Mouse (Mus musculus) kidney, embryonic 16.5 days (tissue): ENCODE measurements around the gene Spag4. TPM values are rescaled to one million over a fixed set of nuclear protein-coding genes. Genes with fewer than 3 reads are reported as not detected.

Experiments used
- ATAC-seq: fragments of 200-750 bp; cut with Nextera tagmentation; 2 replicates; pipeline ENCODE4 v1.8.0; 2017; ENCODE audit warnings: moderate TSS enrichment; ENCODE audit not compliant: low FRiP score, low TSS enrichment
- H3K27ac ChIP-seq: fragments of 300-500 bp; sonication (generic); 2 replicates; pipeline ENCODE4 v1.5.1; 2014; ENCODE audit warnings: low read length
- H3K27me3 ChIP-seq: fragments of 300-500 bp; sonication (generic); 2 replicates; pipeline ENCODE4 v1.6.1; 2014; ENCODE audit warnings: low read length, control low read depth, mixed read lengths; ENCODE audit not compliant: insufficient read depth
- H3K36me3 ChIP-seq: fragments of 300-500 bp; sonication (generic); 2 replicates; pipeline ENCODE4 v1.6.1; 2014; ENCODE audit warnings: low read length, control low read depth, mixed read lengths; ENCODE audit not compliant: insufficient read depth
- H3K4me1 ChIP-seq: fragments of 300-500 bp; sonication (generic); 2 replicates; pipeline ENCODE4 v1.6.1; 2014; ENCODE audit warnings: low read length, control low read depth, mixed read lengths; ENCODE audit not compliant: insufficient read depth
- H3K4me2 ChIP-seq: fragments of 300-500 bp; sonication (generic); replicated peaks from 2 replicates; pipeline ENCODE4 v1.6.1; 2014; ENCODE audit warnings: low read depth, low read length
- H3K4me3 ChIP-seq: fragments of 300-500 bp; sonication (generic); 2 replicates; pipeline ENCODE4 v1.5.1; 2014; ENCODE audit warnings: mild to moderate bottlenecking, low read length
- H3K9ac ChIP-seq: fragments of 300-500 bp; sonication (generic); replicated peaks from 2 replicates; pipeline ENCODE4 v1.6.1; 2014; ENCODE audit warnings: low read length
- H3K9me3 ChIP-seq: fragments of 300-500 bp; sonication (generic); 2 replicates; pipeline ENCODE4 v1.6.1; 2016; ENCODE audit warnings: low read length, control low read depth
- WGBS: fragments of 180-500 bp; shearing (Covaris S2); extraction: QIAGEN DNeasy Blood & Tissue Kit; methylation state at CpG from one replicate; pipeline ENCODE4 v1.1.7; 2014; 5-methylcytosine and 5-hydroxymethylcytosine counted together
- polyA plus RNA-seq: library from polyadenylated mRNA; unstranded; fragments of >200 nt; fragmentation: Nextera tagmentation; extraction: Ambion mirVana; gene quantifications from 2 replicates; pipeline ENCODE4 v1.2.1, GENCODE M21; 2015

The Spag4 gene
- polyA plus RNA-seq, 1 experiment from 2014 or later: 2.8 TPM

DNA sequence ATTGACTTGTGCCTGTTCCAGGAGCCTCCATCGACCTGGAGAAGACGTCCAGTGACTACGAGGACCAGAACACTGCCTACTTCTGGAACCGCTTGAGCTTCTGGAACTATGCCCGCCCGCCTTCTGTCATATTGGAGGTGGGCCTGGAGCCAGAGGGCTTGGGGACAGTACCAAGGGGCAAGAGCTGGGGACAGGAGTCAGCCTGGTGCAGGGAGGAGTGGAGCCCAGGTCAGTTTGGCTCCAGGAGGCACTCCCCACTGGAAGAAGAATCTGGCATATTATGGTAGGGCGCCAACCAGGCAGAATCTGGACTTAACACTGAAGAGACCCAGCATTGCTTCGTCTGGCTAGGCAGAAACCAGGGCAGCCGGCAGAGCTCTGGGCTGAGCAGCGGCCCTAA, 2.9 kb downstream of the Spag4 start:
- Histone ChIP-seq H3K27ac (no peak overlapping the region), H3K9ac (no peak overlapping the region), H3K4me1 (peaks cover 8% of the 10 kb centered on the region), H3K4me3 (no peak overlapping the region), H3K9me3 (no peaks in the 10 kb centered on the region), H3K4me2 (no peak overlapping the region), H3K36me3 (peaks cover 39% of the 10 kb centered on the region), H3K27me3 (no peaks in the 10 kb centered on the region)
- 92% methylated on average over 10 of the region's 10 CpGs for WGBS
- no peak for ATAC-seq

DNA sequence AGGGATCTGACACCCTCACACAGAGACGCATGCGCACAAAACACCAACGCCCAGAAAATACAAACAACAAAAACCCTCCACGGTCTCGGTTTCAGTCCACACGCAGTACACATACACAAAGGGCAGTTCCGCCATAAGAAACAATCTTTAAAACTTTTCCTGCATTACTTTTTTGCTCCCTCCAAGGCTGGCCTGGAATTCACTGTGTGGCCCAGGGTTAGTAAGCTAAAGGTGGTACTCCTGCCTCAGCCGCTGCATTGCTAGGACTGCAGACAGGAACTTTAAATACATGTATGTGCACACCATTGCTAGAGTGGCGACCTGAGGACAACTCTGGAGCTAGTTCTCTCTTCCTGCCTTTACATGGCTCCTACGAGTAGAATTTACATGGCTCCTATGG, 6.3 kb downstream of the Spag4 start:
- no peaks in the 10 kb centered on the region for H3K27me3 ChIP-seq
- no peak overlapping the region for H3K4me3 ChIP-seq
- WGBS: 97% methylated on average over 10 of the region's 10 CpGs
- ATAC-seq: no peak
- H3K4me2 ChIP-seq: no peak overlapping the region
- peaks cover 3% of the 10 kb centered on the region; the same call in 1 of the 2 replicates for H3K4me1 ChIP-seq
- no peak overlapping the region for H3K27ac ChIP-seq
- no peak overlapping the region for H3K9ac ChIP-seq
- H3K9me3 ChIP-seq: no peaks in the 10 kb centered on the region
- peaks cover 70% of the 10 kb centered on the region for H3K36me3 ChIP-seq

DNA sequence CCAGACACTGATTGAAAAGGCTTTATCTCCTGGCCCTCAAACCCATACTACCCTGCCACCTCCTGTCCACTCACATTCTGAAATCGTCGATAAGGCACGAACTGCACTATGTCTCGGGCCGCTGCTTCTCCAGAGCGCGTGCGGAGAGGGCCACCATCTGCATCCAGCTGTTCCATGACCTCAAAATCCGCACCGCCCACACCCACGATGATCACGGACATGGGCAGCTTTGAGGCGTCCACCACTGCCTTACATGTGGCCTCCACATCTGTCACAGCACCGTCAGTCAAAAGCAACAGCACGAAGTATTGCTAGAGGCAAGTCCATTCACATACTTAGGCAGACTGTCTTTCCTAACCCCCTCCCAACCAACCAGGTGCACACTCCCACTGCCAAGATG, 8.8 kb downstream of the Spag4 start:
- H3K36me3 ChIP-seq: peaks cover 93% of the 10 kb centered on the region
- H3K27me3 ChIP-seq: no peaks in the 10 kb centered on the region
- no peaks in the 10 kb centered on the region for H3K4me1 ChIP-seq
- no peak overlapping the region for H3K27ac ChIP-seq
- H3K9ac ChIP-seq: no peak overlapping the region
- H3K9me3 ChIP-seq: no peaks in the 10 kb centered on the region
- no peak overlapping the region for H3K4me2 ChIP-seq
- no peak for ATAC-seq
- 88% methylated on average over 15 of the region's 15 CpGs for WGBS
- H3K4me3 ChIP-seq: no peak overlapping the region

DNA sequence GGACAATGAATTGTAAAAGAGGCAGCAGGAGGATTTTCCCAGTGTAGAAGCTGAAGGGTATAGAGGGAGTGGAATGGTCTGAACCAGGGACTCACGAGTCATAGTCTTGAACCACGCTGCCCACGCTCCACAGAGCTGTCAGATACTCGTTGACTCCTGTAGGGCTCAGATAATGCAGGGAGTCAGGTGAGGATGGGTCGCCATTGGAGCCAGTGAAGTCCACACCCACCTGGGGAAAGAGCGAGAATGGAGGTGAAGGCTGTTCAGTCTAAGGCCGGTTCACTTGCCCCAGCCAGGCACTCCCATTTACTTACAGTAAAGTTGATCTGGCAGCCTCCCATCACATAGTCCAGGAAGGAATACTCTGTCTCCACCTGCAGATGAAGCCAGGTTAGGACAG, 12.5 kb downstream of the Spag4 start:
- no peak overlapping the region for H3K4me2 ChIP-seq
- no peak overlapping the region for H3K4me3 ChIP-seq
- no peak for ATAC-seq
- no peaks in the 10 kb centered on the region for H3K4me1 ChIP-seq
- H3K9ac ChIP-seq: no peak overlapping the region
- 90% methylated on average over 7 of the region's 7 CpGs for WGBS
- H3K27ac ChIP-seq: no peak overlapping the region
- peaks cover 63% of the 10 kb centered on the region for H3K36me3 ChIP-seq
- H3K9me3 ChIP-seq: no peaks in the 10 kb centered on the region
- H3K27me3 ChIP-seq: no peaks in the 10 kb centered on the region

DNA sequence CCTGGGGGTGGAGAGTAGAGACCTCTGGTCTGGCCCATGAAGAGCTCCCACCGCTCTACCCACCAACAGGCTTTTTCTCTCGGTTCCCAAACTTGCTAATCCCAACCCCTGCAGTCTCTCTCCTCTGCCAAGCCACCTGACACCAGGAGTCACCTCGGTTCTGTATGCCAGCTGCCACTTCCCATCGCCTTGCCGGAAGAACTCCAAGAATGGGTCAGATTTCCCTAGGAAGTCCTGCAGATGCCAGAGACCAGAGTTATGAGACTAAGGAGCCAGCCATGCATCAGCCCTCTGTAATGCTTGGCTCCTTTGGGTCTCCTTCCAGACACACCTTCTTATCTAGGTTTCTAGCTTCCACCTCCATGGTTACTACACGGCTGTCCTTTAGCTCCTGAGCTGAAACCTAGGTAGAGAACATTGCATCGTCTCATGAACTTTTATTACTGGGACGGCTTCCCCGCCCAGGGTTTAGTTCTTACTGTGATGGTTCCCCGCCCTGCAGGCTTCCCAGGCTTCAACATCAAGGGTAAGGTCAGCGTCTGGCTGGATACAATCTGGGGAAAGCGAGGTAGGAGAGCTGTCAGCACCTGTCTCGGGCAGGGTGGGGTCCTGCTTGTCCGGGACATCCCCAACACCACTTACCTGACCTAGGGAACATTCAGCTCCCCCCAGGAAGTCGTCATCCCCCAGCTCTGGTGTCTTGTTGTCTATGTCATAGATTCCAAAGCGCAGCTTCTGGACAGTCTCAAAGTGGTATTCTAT, 13.6 kb downstream of the Spag4 start:
- Histone ChIP-seq H3K4me1 (no peaks in the 10 kb centered on the region), H3K36me3 (peaks cover 52% of the 10 kb centered on the region), H3K4me3 (no peak overlapping the region), H3K27me3 (no peaks in the 10 kb centered on the region), H3K4me2 (no peak overlapping the region), H3K9me3 (no peaks in the 10 kb centered on the region), H3K27ac (no peak overlapping the region), H3K9ac (no peak overlapping the region)
- 86% methylated on average over 16 of the region's 16 CpGs for WGBS
- no peak for ATAC-seq

DNA sequence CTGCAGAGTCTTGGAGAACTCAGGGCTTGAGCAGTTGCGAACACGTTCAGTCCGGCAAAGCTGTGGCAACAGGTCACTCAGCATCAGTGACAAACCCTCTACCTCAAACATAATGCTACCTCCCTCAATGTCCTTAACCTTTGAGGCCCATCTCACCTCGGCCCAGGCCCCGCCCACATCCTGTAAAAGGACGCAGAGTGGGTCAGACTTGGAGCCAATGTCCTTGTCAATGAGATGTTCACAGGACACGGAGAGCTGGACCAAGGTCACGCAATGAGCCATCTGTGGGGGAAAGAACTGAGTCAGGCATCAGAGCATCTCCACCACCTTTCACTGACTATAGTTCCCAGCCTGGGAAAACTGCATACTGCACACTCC, 14.2 kb downstream of the Spag4 start:
- no peaks in the 10 kb centered on the region for H3K9me3 ChIP-seq
- H3K27me3 ChIP-seq: no peaks in the 10 kb centered on the region
- no peak overlapping the region for H3K4me2 ChIP-seq
- no peaks in the 10 kb centered on the region for H3K4me1 ChIP-seq
- peaks cover 46% of the 10 kb centered on the region for H3K36me3 ChIP-seq
- no peak overlapping the region for H3K27ac ChIP-seq
- no peak overlapping the region for H3K9ac ChIP-seq
- WGBS: 74% methylated on average over 8 of the region's 8 CpGs
- H3K4me3 ChIP-seq: no peak overlapping the region
- ATAC-seq: no peak

- no peaks in the 10 kb centered on the region for H3K9me3 ChIP-seq
- no peak overlapping the region for H3K4me3 ChIP-seq
- H3K9ac ChIP-seq: no peak overlapping the region
- H3K4me2 ChIP-seq: no peak overlapping the region
- no peaks in the 10 kb centered on the region for H3K4me1 ChIP-seq
- WGBS: 30% methylated on average over 4 of the region's 4 CpGs
- ATAC-seq: no peak
- H3K36me3 ChIP-seq: peaks cover 41% of the 10 kb centered on the region
- no peak overlapping the region for H3K27ac ChIP-seq
- no peaks in the 10 kb centered on the region for H3K27me3 ChIP-seq
Measured at GRCm38 (mm10) chr2:156079674-156080073, 14.7 kb downstream of the Spag4 start.

GRCm38 (mm10) chr2:156080391-156080790, 15.4 kb downstream of the Spag4 start:
- no peak overlapping the region for H3K9ac ChIP-seq
- no peak for ATAC-seq

DNA sequence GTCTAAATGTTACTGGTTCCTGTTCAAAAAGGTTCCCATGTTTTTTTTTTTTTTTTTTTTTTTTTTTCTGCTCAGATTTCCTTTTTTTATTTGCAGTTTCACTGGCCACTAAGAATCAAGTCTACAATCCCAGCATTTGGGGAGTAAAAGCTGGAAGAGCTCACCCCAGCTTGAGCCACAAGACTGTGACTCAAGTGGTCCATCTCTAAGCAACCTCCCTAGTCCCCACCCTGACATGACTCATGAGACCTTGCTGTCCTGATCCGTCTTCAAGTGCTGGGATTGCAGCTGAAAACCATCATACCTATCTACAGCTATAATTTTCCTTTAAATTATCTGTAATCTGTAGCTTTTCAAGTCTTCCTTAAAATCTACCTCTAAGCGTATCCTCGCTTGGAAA, 19.6 kb downstream of the Spag4 start:
- Histone ChIP-seq H3K4me1 (no peaks in the 10 kb centered on the region), H3K4me3 (no peak overlapping the region), H3K9me3 (no peaks in the 10 kb centered on the region), H3K9ac (no peak overlapping the region), H3K27me3 (no peaks in the 10 kb centered on the region), H3K27ac (no peak overlapping the region), H3K4me2 (no peak overlapping the region), H3K36me3 (peaks cover 1% of the 10 kb centered on the region; the same call in 1 of the 2 replicates)
- WGBS: 87% methylated on average over 3 of the region's 3 CpGs
- ATAC-seq: no peak

More at GRCm38 (mm10) chr2:156080391-156080790, 15.4 kb downstream of the Spag4 start:
- Histone ChIP-seq H3K36me3 (peaks cover 36% of the 10 kb centered on the region), H3K4me2 (no peak overlapping the region), H3K27me3 (no peaks in the 10 kb centered on the region), H3K27ac (no peak overlapping the region), H3K9me3 (no peaks in the 10 kb centered on the region), H3K4me1 (no peaks in the 10 kb centered on the region), H3K4me3 (no peak overlapping the region)
- 81% methylated on average over 7 of the region's 7 CpGs for WGBS

- H3K4me1 ChIP-seq: no peaks in the 10 kb centered on the region
- no peak overlapping the region for H3K27ac ChIP-seq
- peaks cover 7% of the 10 kb centered on the region; the same call in 1 of the 2 replicates for H3K36me3 ChIP-seq
- H3K9me3 ChIP-seq: no peaks in the 10 kb centered on the region
- H3K4me3 ChIP-seq: no peak overlapping the region
- H3K27me3 ChIP-seq: no peaks in the 10 kb centered on the region
- H3K4me2 ChIP-seq: no peak overlapping the region
- H3K9ac ChIP-seq: no peak overlapping the region
- WGBS: 88% methylated on average over 7 of the region's 7 CpGs
- ATAC-seq: no peak
Measured at GRCm38 (mm10) chr2:156087391-156088110, 22.6 kb downstream of the Spag4 start.
